Mouse (Mus musculus) inflammation-experienced regulatory T-cells, adult 16 weeks (primary cell): ENCODE results near the gene Pecam1. TPM values are rescaled to one million over a fixed set of nuclear protein-coding genes. Genes with fewer than 3 reads are reported as not detected.

ENCODE experiments used
- polyA plus RNA-seq: library from polyadenylated mRNA; unstranded; fragments of 100-300 nt; shearing (Covaris generic); gene quantifications from one replicate; pipeline ENCODE4 v1.2.1, GENCODE M21; 2017

The Pecam1 gene
- polyA plus RNA-seq = 112 TPM

DNA sequence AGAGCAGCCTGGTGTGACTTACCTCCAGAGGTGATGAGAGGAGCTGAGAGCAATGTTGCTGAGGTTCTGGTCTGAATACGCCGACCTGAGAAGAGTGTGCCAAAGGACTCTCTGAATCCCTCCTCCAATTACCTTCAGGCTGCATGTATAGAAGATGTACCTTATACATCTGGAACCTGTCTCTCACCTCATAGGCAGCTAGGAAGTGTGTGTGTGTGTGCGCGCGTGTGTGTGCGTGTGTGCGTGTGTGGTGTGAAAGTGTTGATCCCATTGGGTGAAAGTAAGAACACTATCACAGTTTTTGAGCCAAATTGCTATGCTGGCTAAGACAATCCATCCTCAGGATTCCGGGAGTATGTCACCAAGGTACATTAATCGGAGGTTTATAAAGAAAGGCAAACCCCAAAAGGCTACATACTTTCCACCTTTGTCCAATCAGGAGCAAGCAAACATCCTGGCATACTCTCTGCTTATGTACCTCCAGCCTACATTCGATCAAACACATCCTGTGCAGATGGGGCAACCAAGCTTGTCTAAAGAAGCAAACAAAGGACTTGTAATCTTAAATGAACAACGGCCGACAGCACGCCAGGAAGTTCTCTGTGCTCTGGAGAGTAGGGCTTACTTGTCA is at the start of gene Pecam1:
Gene Pecam1, minus strand, starts transcription at position 508 of the 631 bp plus-strand sequence.

DNA sequence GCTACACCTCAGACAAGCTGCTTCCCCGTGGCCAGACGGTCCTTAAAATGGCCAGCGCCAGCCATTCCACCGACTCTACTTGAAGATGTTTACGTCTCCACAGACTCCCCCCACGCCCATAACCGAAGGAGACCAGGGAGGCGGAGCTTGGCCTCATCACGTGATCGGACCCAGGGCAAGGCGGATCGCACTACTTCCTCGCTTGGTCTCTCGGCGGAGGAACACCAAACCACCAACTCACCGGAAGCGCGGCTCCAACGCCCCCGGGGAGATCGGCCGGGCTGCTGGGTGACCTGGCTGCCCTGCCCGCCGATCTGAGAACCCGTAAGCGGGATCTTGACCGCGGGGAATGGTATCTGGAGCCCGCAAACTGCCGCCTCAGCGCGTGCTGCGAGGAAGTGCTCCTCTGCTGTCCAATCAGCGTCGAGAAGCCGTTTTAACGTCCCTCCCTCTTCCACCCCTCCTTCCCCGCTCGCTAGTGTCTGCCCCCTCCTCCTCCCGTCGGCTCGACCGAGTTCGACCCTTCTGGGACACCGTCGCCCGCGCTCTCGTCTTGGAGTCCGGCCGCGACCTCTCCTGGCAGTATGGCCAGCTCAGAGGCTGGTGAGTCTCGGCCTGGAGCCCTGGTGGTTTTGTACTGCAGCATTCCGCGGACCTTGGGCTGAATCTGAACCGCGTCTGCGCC is 38.5 kb upstream of the Pecam1 start, which contains the start of the genes Ddx5 and Cep95:
Gene Ddx5, minus strand, starts transcription at position 411 of the 685 bp plus-strand sequence.
Gene Cep95, plus strand, starts transcription at position 478 of the 685 bp plus-strand sequence.

DNA sequence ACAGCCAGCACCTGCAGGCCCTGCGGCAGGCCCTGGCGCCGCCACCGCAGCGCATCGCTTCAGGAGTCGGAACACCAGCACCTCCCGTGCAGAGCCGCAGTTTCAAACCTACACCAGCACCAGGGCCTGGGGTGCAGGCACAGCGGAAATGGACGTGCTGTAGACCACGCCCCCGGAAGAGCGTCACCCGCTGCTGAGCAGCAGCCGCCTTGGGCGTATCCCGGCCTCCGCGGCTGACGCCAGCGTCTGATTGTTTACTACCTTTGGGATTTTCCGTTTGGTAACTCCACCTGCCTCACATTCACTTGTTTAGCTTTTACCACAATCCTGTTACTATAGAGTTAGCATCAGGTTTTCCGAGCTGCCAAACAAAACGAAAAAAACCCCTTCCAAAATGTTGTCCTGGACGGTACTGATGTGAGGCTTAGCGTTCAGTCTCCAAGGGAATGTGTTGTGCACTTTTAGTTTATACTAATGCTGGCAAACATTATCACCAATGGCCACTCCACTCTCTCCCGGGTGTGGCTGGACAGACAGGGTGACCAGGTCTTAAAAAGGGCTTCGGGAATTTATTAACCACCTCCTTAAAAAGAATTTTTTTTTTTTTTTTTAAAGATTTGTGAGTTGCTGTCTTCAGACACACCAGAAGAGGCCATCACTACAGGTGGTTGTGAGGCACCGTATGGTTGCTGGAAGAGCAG is 29.1 kb upstream of the Pecam1 start, which contains the start of gene Polg2:
Gene Polg2, minus strand, starts transcription at position 150 of the 701 bp plus-strand sequence.

DNA sequence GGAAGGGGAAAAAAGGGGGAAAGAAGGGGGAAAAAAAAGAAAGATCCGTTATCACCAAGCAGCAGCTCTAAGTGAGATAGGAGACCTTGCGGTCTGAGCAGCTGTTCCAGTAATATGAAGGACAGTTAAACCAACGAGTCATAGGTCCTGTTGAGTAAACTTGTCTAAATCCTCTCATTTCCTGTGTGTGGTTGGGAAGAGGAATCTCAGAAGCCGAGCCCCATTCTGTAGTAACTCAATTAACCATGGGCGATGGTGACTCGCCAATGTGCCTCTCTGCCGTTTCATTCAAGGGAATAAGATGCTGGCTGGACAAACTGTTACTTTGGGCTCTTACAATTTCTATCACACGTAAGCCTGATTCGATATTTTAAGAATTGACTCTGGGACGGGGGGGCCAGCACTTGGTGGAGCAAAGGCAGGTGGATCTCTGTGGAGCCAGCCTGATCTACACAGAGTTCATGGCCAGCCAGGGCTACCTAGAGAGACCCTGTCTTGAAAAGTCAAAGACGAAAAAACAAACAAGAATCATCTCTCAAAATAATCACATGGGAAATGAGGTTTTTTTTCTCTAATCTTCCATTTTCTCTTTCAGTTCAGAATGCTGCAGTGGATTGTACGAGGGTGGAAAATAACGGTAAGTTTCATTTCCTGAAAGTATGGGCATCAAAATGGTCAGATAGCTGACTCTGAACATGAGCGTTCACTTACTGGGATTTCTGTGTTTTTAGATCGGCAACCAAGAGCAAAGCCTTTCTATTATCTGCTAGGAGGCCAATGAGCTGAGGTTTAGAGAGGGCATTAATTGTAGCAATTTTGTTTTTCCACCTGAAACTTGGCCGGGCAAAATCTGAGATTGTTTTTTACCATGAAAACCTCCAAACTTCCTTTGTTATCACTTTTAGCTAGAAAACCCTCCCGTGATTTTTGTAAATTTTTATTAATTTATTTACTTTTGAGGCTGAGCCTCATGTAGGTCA is 901 bp upstream of the Pecam1 start, which contains the start of gene Milr1:
Gene Milr1, plus strand, starts transcription at position 188 of the 980 bp plus-strand sequence.

DNA sequence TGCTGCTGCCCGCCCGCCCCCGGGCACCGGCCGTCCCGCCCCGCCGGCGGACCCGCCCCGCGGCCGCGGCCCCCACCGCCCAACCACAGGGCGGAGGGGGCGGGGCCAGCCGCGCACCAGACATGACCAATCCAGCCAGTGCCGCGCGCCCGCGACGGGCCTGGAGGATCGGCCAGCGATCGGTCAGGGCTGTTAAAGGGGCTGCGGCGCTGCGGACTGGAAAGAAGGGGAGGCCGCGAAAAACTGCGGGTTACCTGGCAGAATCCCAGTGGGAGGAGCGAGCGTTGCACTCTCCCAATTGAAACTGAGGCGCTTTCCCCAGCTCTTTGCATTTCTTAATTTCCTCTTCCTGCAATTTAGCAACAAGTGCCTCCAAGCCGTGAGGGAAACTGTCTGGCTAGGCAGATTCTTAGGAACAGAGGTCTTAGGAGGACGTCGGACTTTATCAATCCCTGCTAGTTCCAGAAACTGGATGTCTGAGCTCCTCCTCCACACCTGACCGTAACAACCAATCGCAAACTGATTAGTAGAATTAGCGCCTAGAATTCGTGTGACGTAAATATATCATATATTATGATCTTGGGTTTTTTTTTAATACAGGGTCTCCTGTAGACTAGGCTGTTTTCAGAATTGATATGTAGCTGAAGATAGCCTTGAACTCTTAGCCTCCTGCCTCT is 137.3 kb downstream of the Pecam1 start, which contains the start of gene Tex2:
Gene Tex2, minus strand, starts transcription at position 463 of the 677 bp plus-strand sequence.

Other genes with a start within 250 kb of the Pecam1 start
- 29.4 TPM for gene Tex2, start 137.2 kb downstream of the Pecam1 start, polyA plus RNA-seq
- 8.1 TPM for gene Milr1, start 598 bp upstream of the Pecam1 start, polyA plus RNA-seq
- 14.0 TPM for gene Polg2, start 28.9 kb upstream of the Pecam1 start, polyA plus RNA-seq
- 704 TPM for gene Ddx5, start 38.6 kb upstream of the Pecam1 start, polyA plus RNA-seq
- 54.1 TPM for gene Cep95, start 38.6 kb upstream of the Pecam1 start, polyA plus RNA-seq
- gene Smurf2, start 170.1 kb upstream of the Pecam1 start, polyA plus RNA-seq = 10.6 TPM
- 95.7 TPM for gene Kpna2, start 248.9 kb upstream of the Pecam1 start, polyA plus RNA-seq